11 mouse cellular contexts compared by ENCODE assay signal in genomic region chr11:69950807-69951459, GRCm38 (mm10). TPM values are rescaled to one million over a fixed set of nuclear protein-coding genes. Genes with fewer than 3 reads are reported as not detected.
DNase-seq lines count a peak whose midpoint lies in the region; ATAC-seq and TF ChIP-seq lines count a peak whose summit lies in the region.
"Had no signal": no experiment of that assay in that cellular context is flagged by ENCODE, and none has a peak within 500 bp of the region (broad histone marks: within the 10 kb centered on the region; RNA-seq: fewer than 3 reads in every experiment).

No protein-coding gene starts in this region.

- DNase-seq in adrenal gland, postnatal 10 days, result peak; percentile 46
- no peak for DNase-seq in adrenal gland, postnatal 25 days
- DNase-seq in kidney, postnatal 10 days, result peak; percentile 45
- DNase-seq in 3T3-L1 (ENCODE audit: low read depth, low spot score), result peak; percentile 23
- no peak for DNase-seq in brain, embryonic 14.5 days (ENCODE audit: low read depth)
- no peak for DNase-seq in cerebellum, adult 9-10 months
- DNase-seq in ovary, postnatal 14 days (ENCODE audit: low spot score), result no peak
- DNase-seq: right cerebral cortex, postnatal 14 days had no signal

- ATAC-seq in kidney, embryonic 16.5 days (ENCODE audit: low FRiP score, low TSS enrichment), result no peak

- no peak overlapping the region for H3K27ac ChIP-seq in kidney, embryonic 16.5 days (ENCODE audit: low read length)
- H3K27ac ChIP-seq: hindbrain, embryonic 12.5 days had no signal

- no peak overlapping the region for H3K4me2 ChIP-seq in kidney, embryonic 16.5 days (replicated peaks; ENCODE audit: low read depth, low read length)
- H3K4me2 ChIP-seq: hindbrain, embryonic 12.5 days had no signal

- H3K4me3 ChIP-seq in kidney, embryonic 16.5 days (ENCODE audit: low read length), result no peak overlapping the region
- H3K4me3 ChIP-seq: hindbrain, embryonic 12.5 days had no signal

- H3K9me3 ChIP-seq in kidney, embryonic 16.5 days (ENCODE audit: low read length), result no peaks in the 10 kb centered on the region
- H3K9me3 ChIP-seq: hindbrain, embryonic 12.5 days had no signal

- WGBS in kidney, embryonic 16.5 days, result 44% methylated on average over 4 of the region's 4 CpGs

- H3K27me3 ChIP-seq in kidney, embryonic 16.5 days (ENCODE audit: insufficient read depth, low read length), result no peaks in the 10 kb centered on the region; the same call in 1 of the 2 replicates

- no peak for TF ChIP-seq POLR2A in brain, embryonic 14.5 days (IDR thresholded peaks at IDR 0.05; ENCODE audit: borderline replicate concordance, extremely low read depth, insufficient read depth, insufficient read length, poor library complexity, severe bottlenecking)

- peaks cover 22% of the 10 kb centered on the region for H3K4me1 ChIP-seq in kidney, embryonic 16.5 days (ENCODE audit: insufficient read depth, low read length)

- H3K9ac ChIP-seq in kidney, embryonic 16.5 days (replicated peaks; ENCODE audit: low read length), result no peak overlapping the region
- H3K9ac ChIP-seq: hindbrain, embryonic 12.5 days had no signal

- H3K36me3 ChIP-seq in kidney, embryonic 16.5 days (ENCODE audit: insufficient read depth, low read length), result no peaks in the 10 kb centered on the region
- H3K36me3 ChIP-seq: hindbrain, embryonic 12.5 days had no signal

- peak; percentile 16; the same call in 1 of the 2 replicates for TF ChIP-seq CTCF in brain, embryonic 14.5 days (IDR thresholded peaks at IDR 0.05; ENCODE audit: borderline replicate concordance, extremely low read depth, insufficient read depth, insufficient read length)

RNA-seq across cellular contexts. Expression of gene Slc2a4, which starts 2.9 kb away (rescaled TPM):
- 10 to 100 TPM; 67.6 to 81.9 TPM for total RNA-seq in adrenal gland, postnatal 10 days (2021)
- total RNA-seq in adrenal gland, postnatal 25 days (2021), result 42.6 and 48.6 TPM in 2 replicates
- 20.8 and 22.4 TPM in 2 replicates for polyA plus RNA-seq in kidney, embryonic 16.5 days (2015; fragmentation: Nextera tagmentation; extraction: Ambion mirVana)
- polyA plus RNA-seq in brain, embryonic 14.5 days (2012; rRNA removed), result 5.2 and 12.5 TPM in 2 replicates

RNA-seq across cellular contexts. Expression of gene Cldn7, which starts 13.6 kb away (rescaled TPM):
- 1 to 10 TPM in 1 of 2 experiments, under 1 TPM in 1; 0.70 to 1.2 TPM for total RNA-seq in adrenal gland, postnatal 10 days (2021)
- 0.52 TPM in 1 of 2 replicates, not detected in the other for total RNA-seq in adrenal gland, postnatal 25 days (2021)
- 225 and 227 TPM in 2 replicates for polyA plus RNA-seq in kidney, embryonic 16.5 days (2015; fragmentation: Nextera tagmentation; extraction: Ambion mirVana)
- polyA plus RNA-seq in brain, embryonic 14.5 days (2012; rRNA removed), result 0.33 and 0.38 TPM in 2 replicates
- total RNA-seq: layer of hippocampus, postnatal 14 days had no signal

RNA-seq across cellular contexts. Expression of gene Ybx2, which starts 15.3 kb away (rescaled TPM):
- 10 to 100 TPM; 19.6 to 44.5 TPM for total RNA-seq in adrenal gland, postnatal 10 days (2021)
- total RNA-seq in adrenal gland, postnatal 25 days (2021), result 14.1 and 14.8 TPM in 2 replicates
- polyA plus RNA-seq in kidney, embryonic 16.5 days (2015; fragmentation: Nextera tagmentation; extraction: Ambion mirVana), result 7.0 and 10.3 TPM in 2 replicates
- 45.0 and 67.9 TPM in 2 replicates for polyA plus RNA-seq in brain, embryonic 14.5 days (2012; rRNA removed)

RNA-seq across cellular contexts. Expression of gene Eif5a, which starts 29.2 kb away (rescaled TPM):
- total RNA-seq in adrenal gland, postnatal 10 days (2021), result 100 to 1,000 TPM; 578 to 644 TPM
- total RNA-seq in adrenal gland, postnatal 25 days (2021), result 542 and 558 TPM in 2 replicates
- polyA plus RNA-seq in kidney, embryonic 16.5 days (2015; fragmentation: Nextera tagmentation; extraction: Ambion mirVana), result 1,737 and 1,791 TPM in 2 replicates
- polyA plus RNA-seq in brain, embryonic 14.5 days (2012; rRNA removed), result 727 and 821 TPM in 2 replicates

RNA-seq across cellular contexts. Expression of gene Ctdnep1, which starts 30.0 kb away (rescaled TPM):
- total RNA-seq in adrenal gland, postnatal 10 days (2021), result 100 to 1,000 TPM; 117 to 148 TPM
- 123 and 141 TPM in 2 replicates for total RNA-seq in adrenal gland, postnatal 25 days (2021)
- 35.7 and 35.8 TPM in 2 replicates for polyA plus RNA-seq in kidney, embryonic 16.5 days (2015; fragmentation: Nextera tagmentation; extraction: Ambion mirVana)
- 98.1 and 110 TPM in 2 replicates for polyA plus RNA-seq in brain, embryonic 14.5 days (2012; rRNA removed)

Comparison
In these comparisons a context has a peak if more than half of its experiments do, and no peak if none do; other contexts are left out.
1. DNase-seq: peak in adrenal gland, postnatal 10 days (single experiment), kidney, postnatal 10 days (single experiment) and 3T3-L1 (single experiment); none in adrenal gland, postnatal 25 days (single experiment), brain, embryonic 14.5 days (single experiment), cerebellum, adult 9-10 months (single experiment) and ovary, postnatal 14 days (single experiment).